20 mouse cellular contexts compared by ENCODE assay signal in the genomic region with DNA sequence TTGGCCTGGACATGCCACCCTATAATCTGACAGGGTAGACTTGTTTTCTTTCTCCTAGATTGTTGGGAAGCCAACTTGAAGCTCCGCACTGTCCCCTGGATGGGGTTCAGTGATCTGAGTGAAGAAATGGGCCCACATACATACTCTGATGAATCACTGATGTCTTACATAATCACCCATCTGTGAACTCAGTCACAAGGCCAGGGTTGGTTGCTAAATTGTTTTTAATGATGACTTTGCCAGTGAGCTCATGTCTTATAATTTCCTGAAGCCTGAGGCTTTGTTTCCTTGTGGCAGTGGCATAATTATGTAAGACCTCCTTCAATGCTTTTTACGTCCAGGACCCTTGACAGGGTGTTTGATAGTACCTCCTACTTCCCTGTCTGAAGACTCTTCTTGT. TPM values are rescaled to one million over a fixed set of nuclear protein-coding genes. Genes with fewer than 3 reads are reported as not detected.
"Had no signal": no experiment of that assay in that cellular context is flagged by ENCODE, and none has a peak within 500 bp of the region (broad histone marks: within the 10 kb centered on the region; RNA-seq: fewer than 3 reads in every experiment).

No protein-coding gene starts in this region.

- H3K27ac ChIP-seq: layer of hippocampus, adult 2 months; limb, embryonic 15.5 days; liver, embryonic 12.5 days; midbrain, embryonic 12.5 days; neural tube, embryonic 13.5 days; stomach, embryonic 15.5 days had no signal

- H3K4me1 ChIP-seq: limb, embryonic 15.5 days; liver, embryonic 12.5 days; midbrain, embryonic 12.5 days; neural tube, embryonic 13.5 days; stomach, embryonic 15.5 days had no signal

- H3K36me3 ChIP-seq: limb, embryonic 15.5 days; liver, embryonic 12.5 days; midbrain, embryonic 12.5 days; neural tube, embryonic 13.5 days; stomach, embryonic 15.5 days had no signal

- DNase-seq: kidney, postnatal 10 days; kidney, postnatal 4 days; lung, postnatal 10 days; lung, postnatal 4 days; retina, postnatal 1 day; right cerebral cortex, postnatal 14 days; thymus, postnatal 4 days had no signal

- H3K4me3 ChIP-seq: layer of hippocampus, adult 2 months; limb, embryonic 15.5 days; liver, embryonic 12.5 days; midbrain, embryonic 12.5 days; neural tube, embryonic 13.5 days; stomach, embryonic 15.5 days had no signal

- H3K27me3 ChIP-seq: limb, embryonic 15.5 days; liver, embryonic 12.5 days; midbrain, embryonic 12.5 days; neural tube, embryonic 13.5 days; stomach, embryonic 15.5 days had no signal

- H3K9ac ChIP-seq: limb, embryonic 15.5 days; liver, embryonic 12.5 days; lung, embryonic 14.5 days; midbrain, embryonic 12.5 days; neural tube, embryonic 13.5 days; stomach, embryonic 15.5 days had no signal

RNA-seq across cellular contexts. Expression of a gene that starts 4.8 kb away (rescaled TPM):
- total RNA-seq: layer of hippocampus, adult 2 months; layer of hippocampus, postnatal 14 days; left cerebral cortex, adult 18-20 months; left cerebral cortex, postnatal 25 days; megakaryocyte, adult 5-6 weeks had no signal
- polyA plus RNA-seq: midbrain, embryonic 12.5 days; midbrain, embryonic 16.5 days; neural tube, embryonic 13.5 days; spleen, adult 2 months had no signal
